Mouse (Mus musculus) cerebellum, postnatal 36 days (tissue): ENCODE measurements around the gene Ptgfrn.

Experiments
- DNase-seq, 2 experiments: peaks; one replicate each; pipeline ENCODE4 v3.0.0; 2021 to 2022; ENCODE audit warnings: mixed read lengths in 2 of 2

Gene Ptgfrn

GRCm38 (mm10) chr3:101116431-101117385 lies 6.6 kb upstream of the Ptgfrn start:
- no peak for DNase-seq

GRCm38 (mm10) chr3:101112518-101112894 lies 2.4 kb upstream of the Ptgfrn start:
- DNase-seq: no peak

DNA sequence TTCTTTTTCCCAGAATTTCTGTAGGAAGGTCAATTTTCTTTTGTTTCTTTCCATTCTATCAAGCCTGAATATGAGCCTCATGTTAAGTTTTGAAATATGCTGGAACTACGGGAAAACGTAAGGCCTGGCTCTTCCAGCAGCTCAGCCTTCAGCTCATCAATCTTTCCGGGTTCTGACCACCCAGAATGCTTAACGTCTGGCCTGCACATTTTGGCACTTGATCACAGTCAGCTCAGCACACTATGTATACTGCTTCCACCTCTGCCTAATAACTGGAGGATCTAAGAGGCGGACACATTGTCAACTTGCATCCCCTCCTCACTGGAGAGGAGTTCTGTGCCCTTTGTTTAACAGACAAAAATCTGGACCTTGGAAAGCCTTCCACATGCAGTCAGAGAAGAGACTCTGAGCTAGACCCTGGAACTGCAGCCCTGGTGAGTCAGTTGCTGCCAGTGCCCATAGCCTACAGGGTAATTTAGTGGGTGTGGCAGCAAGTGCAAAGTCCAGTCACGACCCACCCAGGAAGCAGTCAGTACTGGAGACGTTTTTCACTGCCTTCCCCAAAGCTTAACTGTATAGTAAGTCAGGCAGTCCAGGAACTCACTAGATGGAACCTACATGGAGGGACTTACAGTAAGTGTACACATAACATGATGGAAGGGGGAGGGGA lies 1.9 kb upstream of the Ptgfrn start:
- DNase-seq: no peak

GRCm38 (mm10) chr3:101111321-101111720 lies 1.2 kb upstream of the Ptgfrn start:
- no peak for DNase-seq

DNA sequence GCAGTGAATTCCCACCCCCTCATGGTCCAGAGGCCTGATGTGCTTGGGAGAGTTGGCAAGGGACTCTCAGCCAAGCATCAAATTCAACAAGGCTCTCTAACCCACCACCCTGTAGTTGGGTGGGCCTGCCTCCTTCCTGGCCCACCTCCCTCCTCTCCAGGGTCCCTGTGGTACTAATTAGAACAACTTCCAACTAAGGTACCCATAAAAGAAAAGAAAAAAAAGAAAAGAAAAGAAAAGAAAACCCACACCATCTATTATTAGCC lies 693 bp upstream of the Ptgfrn start:
- no peak for DNase-seq

GRCm38 (mm10) chr3:101109558-101110021 lies 488 bp downstream of the Ptgfrn start:
- DNase-seq: peak; percentile 17 to 21

DNA sequence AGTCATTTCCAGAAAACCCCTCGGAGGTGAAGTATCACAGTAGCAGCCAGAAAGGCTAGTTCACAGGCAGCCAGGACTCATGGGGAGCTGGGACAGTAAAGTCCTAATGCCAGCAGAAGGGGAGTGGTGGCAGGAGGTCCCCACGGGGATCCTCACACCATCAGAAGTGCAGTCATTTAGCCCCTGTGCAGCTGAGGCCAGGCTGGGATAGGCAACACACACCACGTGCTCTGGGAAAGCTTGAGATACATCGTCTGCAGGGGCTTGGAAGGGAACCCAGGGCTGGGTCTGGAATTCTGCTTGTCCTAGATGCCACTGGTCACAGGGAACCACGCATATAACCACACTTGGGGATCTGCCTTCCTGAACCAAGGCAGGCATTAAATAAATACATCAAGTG lies 1.2 kb downstream of the Ptgfrn start:
- no peak for DNase-seq

DNA sequence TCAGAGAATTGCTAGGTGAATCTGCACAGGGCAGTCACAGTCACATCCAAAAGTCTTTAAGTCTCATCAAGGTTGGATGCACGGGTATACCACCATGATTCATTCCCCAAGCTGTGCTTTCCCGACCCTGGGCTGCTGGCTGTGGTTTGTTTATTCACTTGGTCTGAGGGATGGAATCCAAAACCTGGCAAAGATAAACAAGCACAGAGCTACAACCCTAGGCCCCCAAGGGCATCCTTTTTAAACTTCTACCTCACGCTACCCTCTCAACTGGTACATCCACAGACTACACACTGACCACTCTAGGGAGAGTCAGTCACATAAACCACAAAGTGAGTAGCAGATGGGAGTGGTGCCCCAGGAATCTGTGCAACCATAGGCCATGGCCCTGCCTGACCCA lies 1.8 kb downstream of the Ptgfrn start:
- DNase-seq: no peak

DNA sequence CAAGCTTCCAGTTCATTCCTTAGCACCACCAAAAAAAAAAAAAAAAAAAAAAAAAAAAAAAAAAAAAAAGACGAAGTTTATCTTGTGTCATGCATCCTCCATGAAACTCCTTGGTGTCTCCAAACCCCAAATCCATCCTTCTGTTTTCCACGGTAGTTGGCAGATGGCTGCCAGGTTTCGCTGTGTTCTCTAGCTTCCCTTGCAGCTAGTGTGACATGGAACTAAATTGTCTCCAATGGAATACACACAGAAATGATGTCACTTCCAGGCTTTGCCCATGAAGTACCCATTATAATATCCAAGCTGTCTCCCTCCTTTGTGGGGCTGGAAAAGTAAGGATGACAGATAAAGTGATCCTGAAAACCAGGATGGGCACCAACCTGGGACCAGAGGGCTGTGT lies 3.8 kb downstream of the Ptgfrn start:
- DNase-seq: no peak

- no peak for DNase-seq
Measured at GRCm38 (mm10) chr3:101105486-101105885, 4.6 kb downstream of the Ptgfrn start.

DNA sequence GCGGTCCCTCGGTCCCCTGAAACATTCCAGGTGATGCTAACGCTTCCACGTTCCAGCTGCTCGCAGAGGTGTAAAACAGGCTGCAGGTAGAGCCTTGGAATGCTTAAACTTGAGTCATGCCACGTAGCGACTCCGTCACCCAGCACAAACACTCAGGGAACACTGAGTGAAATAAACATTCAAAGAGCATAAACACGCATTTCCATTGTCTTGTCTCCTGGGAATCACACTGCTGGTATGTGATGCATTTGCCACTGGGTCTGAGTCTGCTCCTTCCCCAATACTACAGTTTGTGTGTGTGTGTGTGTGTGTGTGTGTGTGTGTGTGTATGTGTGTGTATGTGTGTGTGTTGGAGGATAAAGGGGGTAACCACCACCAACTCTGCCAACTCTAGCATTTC lies 5.2 kb downstream of the Ptgfrn start:
- DNase-seq: no peak

- DNase-seq: no peak
Measured at GRCm38 (mm10) chr3:101103770-101104169, 6.3 kb downstream of the Ptgfrn start.

DNA sequence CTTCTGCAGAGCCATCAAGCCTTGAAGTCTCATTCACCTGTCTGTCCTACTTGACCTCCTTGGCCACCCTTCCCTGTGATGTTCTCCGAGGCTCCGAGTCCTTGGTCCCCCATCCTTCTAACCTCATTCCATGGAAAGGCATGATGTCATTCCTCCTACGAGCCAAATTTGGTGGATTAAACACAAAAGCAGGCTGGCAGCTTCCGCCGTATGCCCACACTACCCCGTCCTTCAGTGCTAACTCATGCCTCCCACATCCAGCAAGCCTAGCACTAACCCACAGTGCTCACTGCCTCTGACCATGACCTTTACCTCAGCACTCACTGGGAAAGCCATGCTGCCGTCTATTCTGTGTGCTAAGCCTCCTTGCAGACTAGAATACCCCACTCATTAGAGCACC lies 8.0 kb downstream of the Ptgfrn start:
- no peak for DNase-seq

DNA sequence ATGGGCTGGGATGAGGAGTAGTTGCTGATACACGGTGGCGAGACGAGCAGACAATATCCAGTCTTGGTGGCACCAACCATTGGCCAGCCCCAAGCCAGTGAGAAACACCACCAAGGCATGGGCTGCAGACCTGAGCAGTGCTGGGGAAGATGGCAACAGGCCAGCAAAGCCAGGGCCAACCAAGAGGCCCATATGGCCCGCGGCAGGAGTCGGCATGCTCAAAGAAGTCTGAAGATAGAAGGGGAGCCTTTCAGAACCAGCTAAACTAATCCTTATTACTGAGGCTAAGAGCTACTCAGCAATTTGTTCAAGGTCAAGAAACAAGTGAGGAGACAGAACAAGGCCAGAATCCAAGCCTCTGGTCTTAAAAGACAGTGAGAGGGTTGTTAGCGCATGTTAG lies 8.9 kb downstream of the Ptgfrn start:
- DNase-seq: peak; percentile 50 to 56

DNA sequence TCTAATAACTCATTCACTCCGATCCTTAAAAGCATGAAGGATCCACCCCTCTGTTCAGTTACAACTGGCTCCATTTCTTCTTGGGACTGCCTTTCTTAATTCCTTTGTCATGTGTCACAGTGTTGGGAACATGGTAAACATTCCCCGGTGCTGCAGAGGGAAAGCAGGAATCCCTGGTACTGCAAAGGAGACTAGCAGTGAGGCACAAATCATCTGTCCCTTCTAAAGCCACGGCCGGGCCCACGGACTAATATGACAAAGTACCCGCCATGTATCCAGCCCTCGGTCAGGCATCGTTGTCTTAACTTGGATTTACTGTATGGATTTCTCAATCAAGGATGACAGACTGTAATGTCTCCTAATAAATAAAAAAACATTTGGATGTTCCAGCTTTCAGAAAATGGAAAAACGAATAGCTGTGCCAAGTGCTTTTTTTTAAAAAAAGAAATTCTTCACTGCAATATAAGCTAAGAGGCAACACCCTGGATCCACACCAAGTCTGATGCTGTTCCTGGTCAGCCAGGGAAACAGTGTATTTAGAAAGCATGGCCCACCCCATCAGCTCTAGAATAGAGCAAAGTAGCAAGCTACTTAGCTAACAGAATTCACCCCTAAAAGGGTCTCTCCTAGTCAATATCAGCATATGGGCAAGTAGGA lies 10.2 kb downstream of the Ptgfrn start:
- no peak for DNase-seq

- DNase-seq: no peak
Measured at GRCm38 (mm10) chr3:101098073-101098472, 12.0 kb downstream of the Ptgfrn start.

DNA sequence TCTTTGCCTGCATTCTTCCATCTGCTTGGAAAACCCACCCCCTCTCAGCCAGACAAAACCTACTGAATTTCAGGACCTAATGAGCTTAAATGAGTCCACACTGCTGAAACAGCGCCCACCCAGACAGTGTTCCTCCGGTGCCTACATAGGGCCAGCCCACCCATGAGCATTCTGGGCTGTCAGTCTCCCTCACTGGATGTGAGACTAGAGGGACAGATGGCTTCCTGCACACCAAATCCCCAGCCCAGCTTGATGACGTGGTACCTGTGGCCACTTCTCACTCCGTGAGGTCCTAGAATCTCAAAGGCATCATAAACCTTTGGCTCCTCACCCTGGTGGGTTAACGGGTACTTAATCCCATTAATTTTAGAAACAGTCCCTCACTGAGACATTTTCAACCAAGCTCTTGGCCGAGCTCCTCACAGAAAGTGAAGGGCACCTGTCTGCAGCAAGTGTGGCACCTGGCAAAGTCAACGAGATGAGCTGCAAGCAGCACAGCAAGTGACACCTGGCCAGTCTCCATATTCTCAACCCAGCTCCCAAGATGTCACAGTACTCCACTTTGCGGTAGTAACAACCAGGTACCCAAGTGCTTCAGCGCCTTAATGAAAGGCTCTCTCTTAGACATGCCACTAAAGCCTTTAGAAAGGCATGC lies 12.8 kb downstream of the Ptgfrn start:
- no peak for DNase-seq

DNA sequence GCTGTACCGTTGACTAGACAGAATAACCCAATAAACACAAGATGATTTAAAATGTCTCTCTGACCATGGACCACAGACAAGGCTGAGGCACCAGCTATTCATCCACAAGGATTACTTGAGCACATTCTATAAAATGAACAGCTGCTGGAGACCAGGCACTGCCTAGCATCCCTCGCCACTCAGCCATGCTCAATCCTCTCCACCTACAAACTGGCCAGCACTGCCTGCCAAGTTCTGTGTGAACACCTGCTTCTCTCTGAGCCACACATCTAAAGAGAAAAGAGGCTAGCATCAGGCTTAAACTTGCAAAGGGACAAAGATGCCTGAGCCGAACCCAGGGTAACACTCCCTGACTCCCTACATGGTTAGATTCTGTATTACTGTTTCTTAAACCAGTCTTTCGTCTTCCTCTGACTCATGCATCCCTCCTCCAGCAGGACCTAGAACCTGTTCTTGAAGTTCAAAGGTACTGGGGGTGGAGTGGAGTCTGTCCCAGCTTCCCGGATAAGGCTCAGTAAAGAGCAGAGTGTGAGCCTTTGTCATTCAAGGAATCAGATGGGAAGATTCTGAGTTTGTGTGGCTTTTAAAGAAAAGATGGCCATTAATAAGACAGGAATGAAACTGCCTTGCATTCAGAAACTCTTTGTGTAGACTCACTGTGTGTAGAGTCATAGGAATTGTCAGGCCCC lies 14.2 kb downstream of the Ptgfrn start:
- DNase-seq: peak in 1 of 2 experiments; percentile 16

- no peak for DNase-seq
Measured at GRCm38 (mm10) chr3:101092202-101092601, 17.9 kb downstream of the Ptgfrn start.

DNA sequence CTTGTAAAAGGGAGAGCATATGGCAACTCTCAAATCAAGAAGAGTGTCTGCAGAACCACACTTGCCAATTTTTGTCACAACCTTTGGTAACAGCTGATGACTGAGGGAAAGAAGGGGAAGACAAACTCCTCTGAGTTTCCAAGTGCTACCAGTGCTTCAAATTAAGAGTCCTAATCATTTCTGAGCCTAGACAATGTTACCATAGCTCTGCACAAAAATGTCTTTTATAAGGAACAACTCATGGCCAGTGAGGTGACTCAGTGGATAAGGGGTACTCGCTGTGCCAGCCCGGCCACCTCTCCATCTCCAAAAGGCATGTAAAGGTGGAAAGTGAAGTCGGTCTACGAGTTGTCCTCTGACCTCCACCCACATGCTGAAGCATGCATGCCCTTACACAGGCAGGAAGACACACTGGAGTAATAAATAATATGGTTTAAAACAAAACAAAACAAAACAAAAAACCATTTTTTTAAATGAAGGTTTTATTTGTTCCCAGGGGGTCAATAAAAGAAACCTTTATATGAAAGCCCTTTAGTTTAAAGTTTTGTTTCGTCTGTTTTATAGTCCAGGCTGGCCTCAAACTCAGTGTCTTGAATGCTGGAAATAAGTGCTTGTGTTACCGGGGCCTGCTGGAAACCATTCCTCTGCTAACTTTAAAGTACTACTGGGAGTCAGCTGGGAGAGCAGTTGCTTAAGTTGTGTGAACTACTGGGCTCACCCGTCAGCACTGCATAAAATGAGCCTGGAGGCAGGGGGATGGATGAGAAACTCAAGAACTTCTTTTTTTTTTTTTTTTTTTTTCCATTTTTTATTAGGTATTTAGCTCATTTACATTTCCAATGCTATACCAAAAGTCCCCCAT lies 23.3 kb downstream of the Ptgfrn start:
- DNase-seq: no peak

DNA sequence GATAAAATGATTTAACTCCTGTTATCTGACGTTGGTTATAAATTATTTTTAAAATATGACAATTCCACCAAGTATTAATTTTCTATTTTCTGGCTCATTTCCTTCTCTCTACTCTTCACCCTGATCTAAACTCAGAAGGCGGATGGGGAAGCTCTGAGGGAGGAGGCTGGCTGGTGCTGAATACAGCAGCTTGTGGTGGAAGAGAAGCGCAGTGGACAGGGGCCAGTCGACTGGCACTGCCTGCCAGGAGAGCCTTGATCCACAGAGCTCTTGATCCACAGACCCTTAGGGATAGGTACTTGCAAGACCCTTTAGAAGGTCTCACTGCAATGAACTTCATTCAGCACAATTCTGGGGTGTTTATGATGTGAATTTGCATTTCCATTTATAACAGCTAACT lies 29.2 kb downstream of the Ptgfrn start:
- DNase-seq: no peak

- peak; percentile 26 to 46 for DNase-seq
Measured at GRCm38 (mm10) chr3:101078344-101078743, 31.7 kb downstream of the Ptgfrn start.
